Mouse (Mus musculus): ENCODE results near the gene Gm11756.
"Not testable (repeated sequence)": the region's sequence is repeated elsewhere in the genome, so short reads cannot be mapped to it uniquely, and the experiment has no call there.

Gene Gm11756

DNA sequence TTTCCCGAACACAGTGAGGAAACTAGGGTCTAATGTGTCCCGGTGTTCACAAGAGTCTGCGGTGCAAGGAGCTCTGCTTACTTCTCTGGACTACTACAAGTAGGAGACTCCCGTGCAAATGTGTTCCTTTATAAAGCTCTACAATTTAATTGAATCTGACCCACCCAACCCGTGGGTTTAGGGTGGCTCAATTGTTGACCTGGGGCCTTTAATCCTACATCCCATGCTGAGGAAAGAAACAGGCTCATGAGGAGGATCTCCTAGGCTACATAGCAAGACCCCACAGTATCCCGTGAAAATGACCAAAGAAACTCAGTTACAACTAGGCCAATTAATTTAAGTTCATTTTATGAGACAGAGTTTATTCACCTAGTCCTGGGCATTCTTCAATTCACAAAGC is at the start of gene Gm11756:
Gene Gm11756 (minus strand): TSS at position 101 of the 400 bp plus-strand sequence.
- not testable (repeated sequence) for DNase-seq (ENCODE audit: low spot score)

DNA sequence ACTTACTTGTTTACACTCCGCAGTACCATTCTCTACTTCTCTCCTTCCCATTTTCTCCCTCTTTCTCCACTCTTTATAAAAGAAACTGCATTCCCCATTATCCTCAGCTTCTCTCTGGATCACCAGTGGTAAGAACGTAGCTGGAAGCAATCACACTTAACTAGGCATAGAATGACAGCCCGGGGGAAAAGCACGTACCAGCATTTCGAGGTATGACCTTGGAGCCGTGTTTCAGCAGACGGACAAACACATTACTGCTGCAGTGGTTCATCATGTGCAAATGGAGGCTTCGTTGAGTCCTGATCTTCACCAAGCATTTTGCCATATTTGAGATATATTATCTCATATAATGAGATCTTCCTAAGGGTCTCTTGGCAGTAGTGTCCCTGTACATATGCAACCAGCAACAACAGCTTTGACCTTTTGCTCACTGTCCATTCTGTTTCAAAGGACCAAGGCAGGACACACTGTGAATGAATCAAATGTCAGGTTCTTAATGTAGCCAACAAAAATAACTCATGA is 29.9 kb upstream of the Gm11756 start, which contains the start of gene 2310002L09Rik:
Gene 2310002L09Rik (minus strand): TSS at position 472 of the 522 bp plus-strand sequence.
- no peak for DNase-seq (ENCODE audit: low spot score)

DNA sequence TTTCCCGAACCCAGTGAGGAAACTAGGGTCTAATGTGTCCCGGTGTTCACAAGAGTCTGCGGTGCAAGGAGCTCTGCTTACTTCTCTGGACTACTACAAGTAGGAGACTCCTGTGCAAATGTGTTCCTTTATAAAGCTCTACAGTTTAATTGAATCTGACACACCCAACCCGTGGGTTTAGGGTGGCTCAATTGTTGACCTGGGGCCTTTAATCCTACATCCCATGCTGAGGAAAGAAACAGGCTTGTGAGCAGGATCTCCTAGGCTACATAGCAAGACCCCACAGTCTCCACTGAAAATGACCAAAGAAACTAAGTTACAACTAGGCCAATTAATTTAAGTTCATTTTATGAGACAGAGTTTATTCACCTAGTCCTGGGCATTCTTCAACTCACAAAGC is 14.7 kb downstream of the Gm11756 start, which contains the start of gene Gm13871:
Gene Gm13871 (minus strand): TSS at position 101 of the 400 bp plus-strand sequence.
- DNase-seq (ENCODE audit: low spot score), result not testable (repeated sequence)

DNA sequence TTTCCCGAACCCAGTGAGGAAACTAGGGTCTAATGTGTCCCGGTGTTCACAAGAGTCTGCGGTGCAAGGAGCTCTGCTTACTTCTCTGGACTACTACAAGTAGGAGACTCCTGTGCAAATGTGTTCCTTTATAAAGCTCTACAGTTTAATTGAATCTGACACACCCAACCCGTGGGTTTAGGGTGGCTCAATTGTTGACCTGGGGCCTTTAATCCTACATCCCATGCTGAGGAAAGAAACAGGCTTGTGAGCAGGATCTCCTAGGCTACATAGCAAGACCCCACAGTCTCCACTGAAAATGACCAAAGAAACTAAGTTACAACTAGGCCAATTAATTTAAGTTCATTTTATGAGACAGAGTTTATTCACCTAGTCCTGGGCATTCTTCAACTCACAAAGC is 29.5 kb downstream of the Gm11756 start, which contains the start of gene Gm11757:
Gene Gm11757 (minus strand): TSS at position 101 of the 400 bp plus-strand sequence.
- not testable (repeated sequence) for DNase-seq (ENCODE audit: low spot score)

DNA sequence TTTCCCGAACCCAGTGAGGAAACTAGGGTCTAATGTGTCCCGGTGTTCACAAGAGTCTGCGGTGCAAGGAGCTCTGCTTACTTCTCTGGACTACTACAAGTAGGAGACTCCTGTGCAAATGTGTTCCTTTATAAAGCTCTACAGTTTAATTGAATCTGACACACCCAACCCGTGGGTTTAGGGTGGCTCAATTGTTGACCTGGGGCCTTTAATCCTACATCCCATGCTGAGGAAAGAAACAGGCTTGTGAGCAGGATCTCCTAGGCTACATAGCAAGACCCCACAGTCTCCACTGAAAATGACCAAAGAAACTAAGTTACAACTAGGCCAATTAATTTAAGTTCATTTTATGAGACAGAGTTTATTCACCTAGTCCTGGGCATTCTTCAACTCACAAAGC is 44.4 kb downstream of the Gm11756 start, which contains the start of gene Gm11758:
Gene Gm11758 (minus strand): TSS at position 101 of the 400 bp plus-strand sequence.
- DNase-seq (ENCODE audit: low spot score), result not testable (repeated sequence)
